In the genomic region with DNA sequence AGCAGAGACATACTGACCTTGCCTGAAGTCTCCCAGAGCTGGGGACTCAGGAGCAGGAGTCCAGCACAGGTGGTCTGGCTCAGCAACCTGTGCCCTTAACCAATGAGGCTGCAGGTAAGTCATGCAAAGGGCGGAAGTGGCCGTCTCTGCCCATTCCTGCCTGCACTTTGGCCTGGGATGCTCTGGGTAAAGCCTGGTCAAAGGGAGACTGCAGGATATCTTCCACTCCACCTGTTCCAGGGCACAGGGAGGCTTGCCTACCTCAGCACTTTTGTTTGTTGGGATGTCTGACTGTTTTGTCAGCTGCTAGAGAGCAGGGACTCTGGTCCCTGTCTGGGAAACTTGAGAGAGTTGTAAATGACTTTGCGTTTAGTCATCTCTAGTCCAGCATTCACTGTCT, we compare ENCODE assay signal across 30 mouse cellular contexts. TPM values are rescaled to one million over a fixed set of nuclear protein-coding genes. Genes with fewer than 3 reads are reported as not detected.
DNase-seq lines count a peak whose midpoint lies in the region; ATAC-seq and TF ChIP-seq lines count a peak whose summit lies in the region.
"Had no signal": no experiment of that assay in that cellular context is flagged by ENCODE, and none has a peak within 500 bp of the region (broad histone marks: within the 10 kb centered on the region; RNA-seq: fewer than 3 reads in every experiment).

No protein-coding gene starts in this region.

- peaks cover 8% of the 10 kb centered on the region; the same call in 1 of the 2 replicates for H3K4me1 ChIP-seq in kidney, embryonic 16.5 days (ENCODE audit: insufficient read depth, low read length)
- H3K4me1 ChIP-seq in intestine, postnatal 0 days (replicated peaks; ENCODE audit: control insufficient read depth, insufficient read depth, low read length), result 0 out of 2 replicates have a peak, but pooled peaks cover 3% of the 10 kb centered on the region
- H3K4me1 ChIP-seq in small intestine, adult 2 months (ENCODE audit: control insufficient read depth, insufficient read depth, insufficient read length, low read length), result peaks cover 23% of the 10 kb centered on the region
- H3K4me1 ChIP-seq in midbrain, embryonic 16.5 days (ENCODE audit: control insufficient read depth, insufficient read depth, low read length), result no peaks in the 10 kb centered on the region
- H3K4me1 ChIP-seq: forebrain, embryonic 15.5 days; hindbrain, embryonic 15.5 days; limb, embryonic 13.5 days; midbrain, embryonic 15.5 days had no signal

- ATAC-seq in kidney, embryonic 16.5 days (ENCODE audit: low FRiP score, low TSS enrichment), result no peak
- ATAC-seq in intestine, postnatal 0 days, result peak; percentile 76
- ATAC-seq in megakaryocyte progenitor cell, adult 5-6 weeks (replicated peaks; ENCODE audit: poor library complexity), result no peak
- no peak for ATAC-seq in midbrain, embryonic 16.5 days
- ATAC-seq: CD4-positive, CD25-positive, alpha-beta regulatory T cell, adult 4 months; forebrain, embryonic 15.5 days; midbrain, embryonic 15.5 days had no signal

- no peak for TF ChIP-seq CTCF in intestine, postnatal 0 days (IDR thresholded peaks at IDR 0.05; ENCODE audit: low read depth)
- TF ChIP-seq CTCF in small intestine, adult 2 months (IDR thresholded peaks at IDR 0.05; ENCODE audit: extremely low read depth, insufficient read length, insufficient replicate concordance, low read depth, low read length), result no peak

- H3K4me3 ChIP-seq in kidney, embryonic 16.5 days (ENCODE audit: low read length), result no peak overlapping the region
- H3K4me3 ChIP-seq in intestine, postnatal 0 days (ENCODE audit: low read depth, low read length), result no peak overlapping the region
- no peak overlapping the region for H3K4me3 ChIP-seq in small intestine, adult 2 months (ENCODE audit: low read depth, low read length)
- H3K4me3 ChIP-seq in midbrain, embryonic 16.5 days (ENCODE audit: low read depth, low read length), result no peak overlapping the region
- H3K4me3 ChIP-seq: embryonic facial prominence, embryonic 10.5 days; forebrain, embryonic 15.5 days; heart, adult 2 months; heart, embryonic 13.5 days; hindbrain, embryonic 15.5 days; limb, embryonic 13.5 days; megakaryocyte, embryonic 14.5 days; midbrain, embryonic 15.5 days had no signal

- H3K4me2 ChIP-seq in kidney, embryonic 16.5 days (replicated peaks; ENCODE audit: low read depth, low read length), result no peak overlapping the region
- H3K4me2 ChIP-seq in intestine, postnatal 0 days (replicated peaks; ENCODE audit: low read depth), result no peak overlapping the region
- no peak overlapping the region for H3K4me2 ChIP-seq in midbrain, embryonic 16.5 days (ENCODE audit: low read length)
- H3K4me2 ChIP-seq: forebrain, embryonic 15.5 days; heart, embryonic 13.5 days; hindbrain, embryonic 15.5 days; limb, embryonic 13.5 days; lung, embryonic 14.5 days; midbrain, embryonic 15.5 days had no signal

- no peaks in the 10 kb centered on the region for H3K36me3 ChIP-seq in kidney, embryonic 16.5 days (ENCODE audit: insufficient read depth, low read length)
- no peaks in the 10 kb centered on the region for H3K36me3 ChIP-seq in intestine, postnatal 0 days (ENCODE audit: control insufficient read depth, insufficient read depth)
- H3K36me3 ChIP-seq in small intestine, adult 2 months (ENCODE audit: control insufficient read depth, insufficient read depth, low read length), result no peaks in the 10 kb centered on the region
- no peaks in the 10 kb centered on the region for H3K36me3 ChIP-seq in midbrain, embryonic 16.5 days (ENCODE audit: control insufficient read depth, insufficient read depth, low read length)
- H3K36me3 ChIP-seq: embryonic facial prominence, embryonic 10.5 days; forebrain, embryonic 15.5 days; heart, embryonic 13.5 days; hindbrain, embryonic 15.5 days; limb, embryonic 13.5 days; midbrain, embryonic 15.5 days had no signal

- H3K27me3 ChIP-seq in kidney, embryonic 16.5 days (ENCODE audit: insufficient read depth, low read length), result no peaks in the 10 kb centered on the region
- no peaks in the 10 kb centered on the region for H3K27me3 ChIP-seq in intestine, postnatal 0 days (replicated peaks; ENCODE audit: control insufficient read depth, insufficient read depth, low read length)
- no peaks in the 10 kb centered on the region for H3K27me3 ChIP-seq in small intestine, adult 2 months (ENCODE audit: control insufficient read depth, insufficient read depth, low read length)
- H3K27me3 ChIP-seq in midbrain, embryonic 16.5 days (ENCODE audit: control insufficient read depth, insufficient read depth, low read depth, low read length), result no peaks in the 10 kb centered on the region
- H3K27me3 ChIP-seq: forebrain, embryonic 15.5 days; heart, embryonic 13.5 days; hindbrain, embryonic 15.5 days; limb, embryonic 13.5 days; midbrain, embryonic 15.5 days had no signal

- no peaks in the 10 kb centered on the region for H3K9me3 ChIP-seq in kidney, embryonic 16.5 days (ENCODE audit: low read length)
- H3K9me3 ChIP-seq in intestine, postnatal 0 days (ENCODE audit: control insufficient read depth), result no peaks in the 10 kb centered on the region
- no peaks in the 10 kb centered on the region for H3K9me3 ChIP-seq in midbrain, embryonic 16.5 days (replicated peaks; ENCODE audit: control insufficient read depth, low read length, poor library complexity, severe bottlenecking)
- H3K9me3 ChIP-seq: embryonic facial prominence, embryonic 10.5 days; forebrain, embryonic 15.5 days; heart, embryonic 13.5 days; hindbrain, embryonic 15.5 days; limb, embryonic 13.5 days; megakaryocyte, embryonic 14.5 days; midbrain, embryonic 15.5 days had no signal

- H3K27ac ChIP-seq in kidney, embryonic 16.5 days (ENCODE audit: low read length), result no peak overlapping the region
- H3K27ac ChIP-seq in intestine, postnatal 0 days (ENCODE audit: low read depth, low read length), result no peak overlapping the region
- H3K27ac ChIP-seq in small intestine, adult 2 months (ENCODE audit: insufficient read depth, low read depth, low read length), result peak overlapping the region; percentile 96
- no peak overlapping the region for H3K27ac ChIP-seq in midbrain, embryonic 16.5 days (ENCODE audit: low read length)
- H3K27ac ChIP-seq: embryonic facial prominence, embryonic 10.5 days; forebrain, embryonic 15.5 days; heart, adult 2 months; heart, embryonic 13.5 days; hindbrain, embryonic 15.5 days; limb, embryonic 13.5 days; liver, embryonic 14.5 days; midbrain, embryonic 15.5 days had no signal

- 50% methylated on average over 3 of the region's 3 CpGs for WGBS in kidney, embryonic 16.5 days
- 45% methylated on average over 3 of the region's 3 CpGs for WGBS in intestine, postnatal 0 days
- 46% methylated on average over 3 of the region's 3 CpGs for WGBS in small intestine, adult 2 months
- WGBS in midbrain, embryonic 16.5 days, result 81% methylated on average over 3 of the region's 3 CpGs

- no peak overlapping the region for H3K9ac ChIP-seq in kidney, embryonic 16.5 days (replicated peaks; ENCODE audit: low read length)
- no peak overlapping the region for H3K9ac ChIP-seq in intestine, postnatal 0 days (ENCODE audit: low read depth, low read length)
- no peak overlapping the region for H3K9ac ChIP-seq in midbrain, embryonic 16.5 days (ENCODE audit: low read depth, low read length)
- H3K9ac ChIP-seq: forebrain, embryonic 15.5 days; heart, embryonic 13.5 days; hindbrain, embryonic 15.5 days; limb, embryonic 13.5 days; liver, embryonic 14.5 days; lung, embryonic 14.5 days; midbrain, embryonic 15.5 days had no signal

- no peak for TF ChIP-seq POLR2A in small intestine, adult 2 months (IDR thresholded peaks at IDR 0.05; ENCODE audit: low read depth, low read length)

- DNase-seq in kidney, adult 18-20 months, result peak; percentile 45
- peak; percentile 36 for DNase-seq in kidney, postnatal 10 days
- DNase-seq in heart, postnatal 4 days, result no peak
- DNase-seq: adrenal gland, adult 2 months; cerebellum, adult 11 months; cerebellum, postnatal 10 days; gastrocnemius, postnatal 25 days; heart, adult 2 months; heart, postnatal 14 days; lung, embryonic 14.5 days; spleen, adult 18-20 months had no signal

RNA-seq across cellular contexts. Expression of gene Ceacam1, which starts 25.3 kb away (rescaled TPM):
- polyA plus RNA-seq in kidney, embryonic 16.5 days (2015; fragmentation: Nextera tagmentation; extraction: Ambion mirVana), result 4.4 and 4.6 TPM in 2 replicates
- 59.1 and 92.6 TPM in 2 replicates for polyA plus RNA-seq in intestine, postnatal 0 days (2015; fragmentation: Nextera tagmentation; extraction: Ambion mirVana)
- 133 and 320 TPM in 2 replicates for polyA plus RNA-seq in small intestine, adult 2 months (2012; rRNA removed)
- total RNA-seq in heart, postnatal 4 days (2021), result 1 to 10 TPM; 9.1 to 9.7 TPM
- 62.9 and 87.1 TPM in 2 replicates for total RNA-seq in megakaryocyte progenitor cell, adult 5-6 weeks (2015)
- 21.0 and 23.6 TPM in 2 replicates for total RNA-seq in megakaryocyte progenitor cell, adult 5-6 weeks (2017)
- polyA plus RNA-seq in midbrain, embryonic 16.5 days (2015; fragmentation: Nextera tagmentation; extraction: Ambion mirVana), result 0.42 and 0.87 TPM in 2 replicates

RNA-seq across cellular contexts. Expression of gene Cxcl17, which starts 39.4 kb away (rescaled TPM):
- 0.65 and 1.0 TPM in 2 replicates for polyA plus RNA-seq in kidney, embryonic 16.5 days (2015; fragmentation: Nextera tagmentation; extraction: Ambion mirVana)
- polyA plus RNA-seq in intestine, postnatal 0 days (2015; fragmentation: Nextera tagmentation; extraction: Ambion mirVana), result 0.16 TPM in 1 of 2 replicates, not detected in the other
- polyA plus RNA-seq in small intestine, adult 2 months (2012; rRNA removed), result 3.8 TPM in 1 of 2 replicates, not detected in the other
- not detected for total RNA-seq in heart, postnatal 4 days (2021)
- total RNA-seq in megakaryocyte progenitor cell, adult 5-6 weeks (2015), result not detected in 2 replicates
- not detected in 2 replicates for total RNA-seq in megakaryocyte progenitor cell, adult 5-6 weeks (2017)
- 0.48 and 1.0 TPM in 2 replicates for polyA plus RNA-seq in midbrain, embryonic 16.5 days (2015; fragmentation: Nextera tagmentation; extraction: Ambion mirVana)
- total RNA-seq: adrenal gland, adult 2 months; adrenal gland, postnatal 4 days; gastrocnemius, postnatal 25 days; heart, adult 2 months; heart, postnatal 14 days; left cerebral cortex, postnatal 14 days; neutrophil, adult 5-6 weeks had no signal
- polyA plus RNA-seq: adrenal gland, adult 2 months; CD4-positive, CD25-positive, alpha-beta regulatory T cell, adult 4 months; cortical plate, adult 2 months; intestine, embryonic 14.5 days; liver, embryonic 14.5 days; lung, embryonic 14.5 days had no signal

RNA-seq across cellular contexts. Expression of gene Lipe, which starts 53.6 kb away (rescaled TPM):
- polyA plus RNA-seq in kidney, embryonic 16.5 days (2015; fragmentation: Nextera tagmentation; extraction: Ambion mirVana), result 11.2 and 11.9 TPM in 2 replicates
- 15.0 and 17.5 TPM in 2 replicates for polyA plus RNA-seq in intestine, postnatal 0 days (2015; fragmentation: Nextera tagmentation; extraction: Ambion mirVana)
- polyA plus RNA-seq in small intestine, adult 2 months (2012; rRNA removed), result 56.9 and 186 TPM in 2 replicates
- 10 to 100 TPM; 20.8 to 22.6 TPM for total RNA-seq in heart, postnatal 4 days (2021)
- 8.3 and 9.8 TPM in 2 replicates for total RNA-seq in megakaryocyte progenitor cell, adult 5-6 weeks (2015)
- total RNA-seq in megakaryocyte progenitor cell, adult 5-6 weeks (2017), result 7.2 and 7.4 TPM in 2 replicates
- polyA plus RNA-seq in midbrain, embryonic 16.5 days (2015; fragmentation: Nextera tagmentation; extraction: Ambion mirVana), result 9.8 and 12.5 TPM in 2 replicates

Comparison
In these comparisons a context has a peak if more than half of its experiments do, and no peak if none do; other contexts are left out.
1. RNA of gene Ceacam1, which starts 25.3 kb away (polyA plus RNA-seq): 133 to 320 TPM in small intestine, adult 2 months and 59.1 to 92.6 TPM in intestine, postnatal 0 days; 4.4 to 4.6 TPM in kidney, embryonic 16.5 days and 0.42 to 0.87 TPM in midbrain, embryonic 16.5 days; every median in the first group is over 10 times any median in the second.